Mouse (Mus musculus): Measurements from ENCODE around the gene Gpatch8. TPM values are rescaled to one million over a fixed set of nuclear protein-coding genes. Genes with fewer than 3 reads are reported as not detected.

Gpatch8 gene
- polyA plus RNA-seq, 1 experiment, result 1.1 TPM

DNA sequence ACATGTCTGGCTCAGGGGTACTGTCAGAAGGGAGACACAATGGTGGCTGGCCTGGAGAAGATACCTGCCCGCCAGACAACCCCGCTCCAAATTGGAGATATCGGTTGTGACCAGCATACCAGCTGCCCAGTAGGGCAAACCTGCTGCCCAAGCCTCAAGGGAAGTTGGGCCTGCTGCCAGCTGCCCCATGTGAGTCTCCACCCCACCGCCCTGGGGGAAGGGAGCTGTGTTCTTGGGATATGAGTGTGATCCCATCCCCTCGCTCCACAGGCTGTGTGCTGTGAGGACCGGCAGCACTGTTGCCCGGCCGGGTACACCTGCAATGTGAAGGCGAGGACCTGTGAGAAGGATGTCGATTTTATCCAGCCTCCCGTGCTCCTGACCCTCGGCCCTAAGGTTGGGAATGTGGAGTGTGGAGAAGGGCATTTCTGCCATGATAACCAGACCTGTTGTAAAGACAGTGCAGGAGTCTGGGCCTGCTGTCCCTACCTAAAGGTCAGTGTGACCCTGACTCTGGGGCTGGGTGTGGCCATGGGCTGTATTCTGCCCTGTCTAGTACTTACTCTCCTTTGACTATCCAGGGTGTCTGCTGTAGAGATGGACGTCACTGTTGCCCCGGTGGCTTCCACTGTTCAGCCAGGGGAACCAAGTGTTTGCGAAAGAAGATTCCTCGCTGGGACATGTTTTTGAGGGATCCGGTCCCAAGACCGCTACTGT lies 120.3 kb downstream of the Gpatch8 start:
- Histone ChIP-seq H3K4me3 (replicated peaks) (no peak overlapping the region), H3K27me3 (ENCODE audit: control insufficient read depth) (peaks cover 67% of the 10 kb centered on the region), H3K4me1 (ENCODE audit: control insufficient read depth) (peaks cover 34% of the 10 kb centered on the region), H3K9me3 (ENCODE audit: control insufficient read depth, low read length) (peaks cover 17% of the 10 kb centered on the region), H3K36me3 (ENCODE audit: control insufficient read depth) (peaks cover 20% of the 10 kb centered on the region)
- TF ChIP-seq TAL1 (IDR thresholded peaks at IDR 0.05; ENCODE audit: low read length), result no peak
- TF ChIP-seq GATA1 (IDR thresholded peaks at IDR 0.05; ENCODE audit: low read length), result no peak

DNA sequence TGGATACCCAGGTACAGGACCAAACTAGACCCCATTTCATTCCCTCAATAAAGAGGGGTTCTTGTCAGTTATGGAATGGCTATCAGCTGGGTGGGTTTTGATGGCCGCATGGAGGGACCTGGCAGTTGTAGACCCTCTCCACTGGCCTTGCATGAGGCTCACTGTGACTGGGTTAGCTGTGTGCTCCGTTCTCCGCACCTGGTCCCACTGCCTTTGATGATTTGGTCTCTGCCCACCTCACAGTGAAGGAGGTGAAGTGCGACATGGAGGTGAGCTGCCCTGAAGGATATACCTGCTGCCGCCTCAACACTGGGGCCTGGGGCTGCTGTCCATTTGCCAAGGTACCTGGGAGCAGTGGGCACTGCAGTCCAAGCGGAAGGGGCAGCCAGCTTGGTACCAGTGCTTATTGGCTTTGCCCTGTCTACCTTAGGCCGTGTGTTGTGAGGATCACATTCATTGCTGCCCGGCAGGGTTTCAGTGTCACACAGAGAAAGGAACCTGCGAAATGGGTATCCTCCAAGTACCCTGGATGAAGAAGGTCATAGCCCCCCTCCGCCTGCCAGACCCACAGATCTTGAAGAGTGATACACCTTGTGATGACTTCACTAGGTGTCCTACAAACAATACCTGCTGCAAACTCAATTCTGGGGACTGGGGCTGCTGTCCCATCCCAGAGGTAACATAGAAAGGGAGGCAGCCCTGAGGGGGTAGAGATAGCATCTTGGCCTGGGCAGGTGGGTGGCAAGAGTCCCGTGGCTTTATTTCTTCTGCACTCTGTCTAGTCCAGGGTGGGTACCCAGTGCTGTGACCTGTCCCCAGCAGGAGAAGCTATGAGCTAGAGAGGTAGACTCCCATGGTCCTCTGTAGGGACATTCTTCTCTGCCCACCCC lies 121.1 kb downstream of the Gpatch8 start:
- H3K4me1 ChIP-seq (ENCODE audit: control insufficient read depth), result peaks cover 42% of the 10 kb centered on the region
- TF ChIP-seq TAL1 (IDR thresholded peaks at IDR 0.05; ENCODE audit: low read length) (no peak), GATA1 (IDR thresholded peaks at IDR 0.05; ENCODE audit: low read length) (no peak)
- H3K4me3 ChIP-seq (replicated peaks), result no peak overlapping the region
- H3K36me3 ChIP-seq (ENCODE audit: control insufficient read depth), result peaks cover 20% of the 10 kb centered on the region
- H3K27me3 ChIP-seq (ENCODE audit: control insufficient read depth), result peaks cover 62% of the 10 kb centered on the region
- peaks cover 17% of the 10 kb centered on the region for H3K9me3 ChIP-seq (ENCODE audit: control insufficient read depth, low read length)

DNA sequence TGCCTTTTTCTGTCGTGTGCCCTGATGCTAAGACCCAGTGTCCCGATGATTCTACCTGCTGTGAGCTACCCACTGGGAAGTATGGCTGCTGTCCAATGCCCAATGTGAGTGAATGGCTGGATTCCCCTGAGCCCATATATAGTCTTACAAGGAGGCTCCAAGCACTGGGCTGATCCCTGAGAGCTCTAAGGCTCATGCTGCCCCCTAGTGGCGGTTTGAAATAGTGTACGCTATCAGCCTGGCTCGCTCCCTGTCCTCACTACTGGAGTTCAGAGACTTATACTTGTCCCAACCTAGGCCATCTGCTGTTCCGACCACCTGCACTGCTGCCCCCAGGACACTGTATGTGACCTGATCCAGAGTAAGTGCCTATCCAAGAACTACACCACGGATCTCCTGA lies 121.8 kb downstream of the Gpatch8 start:
- TF ChIP-seq GATA1 (IDR thresholded peaks at IDR 0.05; ENCODE audit: low read length), result no peak
- no peak for TF ChIP-seq TAL1 (IDR thresholded peaks at IDR 0.05; ENCODE audit: low read length)
- peaks cover 60% of the 10 kb centered on the region for H3K27me3 ChIP-seq (ENCODE audit: control insufficient read depth)
- H3K36me3 ChIP-seq (ENCODE audit: control insufficient read depth), result peaks cover 20% of the 10 kb centered on the region
- peaks cover 49% of the 10 kb centered on the region for H3K4me1 ChIP-seq (ENCODE audit: control insufficient read depth)
- peaks cover 17% of the 10 kb centered on the region for H3K9me3 ChIP-seq (ENCODE audit: control insufficient read depth, low read length)
- no peak overlapping the region for H3K4me3 ChIP-seq (replicated peaks)

GRCm38 (mm10) chr11:102433866-102434265 lies 122.3 kb downstream of the Gpatch8 start:
- peaks cover 54% of the 10 kb centered on the region for H3K4me1 ChIP-seq (ENCODE audit: control insufficient read depth)
- peaks cover 60% of the 10 kb centered on the region for H3K27me3 ChIP-seq (ENCODE audit: control insufficient read depth)
- no peak overlapping the region for H3K4me3 ChIP-seq (replicated peaks)

DNA sequence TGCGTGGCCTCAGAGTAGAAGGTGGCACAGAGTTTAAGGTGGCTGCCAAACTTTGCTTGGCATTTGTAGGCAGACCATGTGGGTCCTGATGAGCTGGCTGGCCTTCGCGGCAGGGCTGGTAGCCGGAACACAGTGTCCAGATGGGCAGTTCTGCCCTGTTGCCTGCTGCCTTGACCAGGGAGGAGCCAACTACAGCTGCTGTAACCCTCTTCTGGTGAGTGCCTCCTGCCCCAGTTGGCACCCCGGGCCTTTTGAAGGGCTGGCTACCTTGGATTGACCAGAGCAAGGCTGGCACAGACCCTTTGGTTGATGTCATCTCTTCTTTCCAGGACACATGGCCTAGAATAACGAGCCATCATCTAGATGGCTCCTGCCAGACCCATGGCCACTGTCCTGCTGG lies 123.3 kb downstream of the Gpatch8 start:
- peak overlapping the region; percentile 25 for H3K4me3 ChIP-seq (replicated peaks)
- peaks cover 20% of the 10 kb centered on the region for H3K36me3 ChIP-seq (ENCODE audit: control insufficient read depth)
- peaks cover 59% of the 10 kb centered on the region for H3K27me3 ChIP-seq (ENCODE audit: control insufficient read depth)
- TF ChIP-seq TAL1 (IDR thresholded peaks at IDR 0.05; ENCODE audit: low read length) (no peak), GATA1 (IDR thresholded peaks at IDR 0.05; ENCODE audit: low read length) (no peak)
- H3K4me1 ChIP-seq (ENCODE audit: control insufficient read depth), result peaks cover 48% of the 10 kb centered on the region
- H3K9me3 ChIP-seq (ENCODE audit: control insufficient read depth, low read length), result peaks cover 6% of the 10 kb centered on the region

More at GRCm38 (mm10) chr11:102433866-102434265, 122.3 kb downstream of the Gpatch8 start:
- Histone ChIP-seq H3K36me3 (ENCODE audit: control insufficient read depth) (peaks cover 20% of the 10 kb centered on the region), H3K9me3 (ENCODE audit: control insufficient read depth, low read length) (peaks cover 16% of the 10 kb centered on the region)
- TF ChIP-seq GATA1 (IDR thresholded peaks at IDR 0.05; ENCODE audit: low read length) (no peak), TAL1 (IDR thresholded peaks at IDR 0.05; ENCODE audit: low read length) (no peak)

GRCm38 (mm10) chr11:102432115-102432843 lies 123.9 kb downstream of the Gpatch8 start:
- no peak for TF ChIP-seq TAL1 (IDR thresholded peaks at IDR 0.05; ENCODE audit: low read length)
- TF ChIP-seq GATA1 (IDR thresholded peaks at IDR 0.05; ENCODE audit: low read length), result no peak
- H3K9me3 ChIP-seq (ENCODE audit: control insufficient read depth, low read length), result peaks cover under 1% of the 10 kb centered on the region; the same call in 1 of the 2 replicates
- H3K27me3 ChIP-seq (ENCODE audit: control insufficient read depth), result peaks cover 54% of the 10 kb centered on the region

DNA sequence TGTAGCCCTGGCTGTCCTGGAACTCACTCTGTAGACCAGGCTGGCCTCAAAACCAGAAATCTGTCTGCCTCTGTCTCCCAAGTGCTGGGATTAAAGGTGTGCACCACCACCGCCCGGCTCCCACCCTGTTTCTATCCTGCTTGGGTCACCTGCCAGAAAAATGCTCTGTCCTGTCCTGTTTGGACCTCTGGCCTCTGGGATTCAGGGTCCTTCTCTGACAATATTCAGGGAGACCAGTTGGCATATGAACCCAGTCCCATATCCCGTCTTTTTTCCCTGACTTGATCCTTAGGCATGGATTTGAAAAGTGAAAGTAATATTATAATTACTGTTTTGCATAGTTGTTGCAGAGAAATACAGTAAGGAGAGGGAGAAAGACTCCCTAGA lies 124.5 kb downstream of the Gpatch8 start:
- Histone ChIP-seq H3K9me3 (ENCODE audit: control insufficient read depth, low read length) (no peaks in the 10 kb centered on the region), H3K27me3 (ENCODE audit: control insufficient read depth) (peaks cover 54% of the 10 kb centered on the region), H3K36me3 (ENCODE audit: control insufficient read depth) (peaks cover 20% of the 10 kb centered on the region), H3K4me3 (replicated peaks) (no peak overlapping the region), H3K4me1 (ENCODE audit: control insufficient read depth) (peaks cover 41% of the 10 kb centered on the region)
- TF ChIP-seq GATA1 (IDR thresholded peaks at IDR 0.05; ENCODE audit: low read length) (no peak), TAL1 (IDR thresholded peaks at IDR 0.05; ENCODE audit: low read length) (no peak)

More at GRCm38 (mm10) chr11:102432115-102432843, 123.9 kb downstream of the Gpatch8 start:
- Histone ChIP-seq H3K4me3 (replicated peaks) (peak overlapping the region; percentile 25), H3K4me1 (ENCODE audit: control insufficient read depth) (peaks cover 41% of the 10 kb centered on the region), H3K36me3 (ENCODE audit: control insufficient read depth) (peaks cover 20% of the 10 kb centered on the region)

GRCm38 (mm10) chr11:102431018-102431645 lies 125.1 kb downstream of the Gpatch8 start:
- H3K4me1 ChIP-seq (ENCODE audit: control insufficient read depth), result peaks cover 41% of the 10 kb centered on the region
- H3K36me3 ChIP-seq (ENCODE audit: control insufficient read depth), result peaks cover 17% of the 10 kb centered on the region

More at GRCm38 (mm10) chr11:102431018-102431645, 125.1 kb downstream of the Gpatch8 start:
- no peak for TF ChIP-seq GATA1 (IDR thresholded peaks at IDR 0.05; ENCODE audit: low read length)
- no peak for TF ChIP-seq TAL1 (IDR thresholded peaks at IDR 0.05; ENCODE audit: low read length)
- no peaks in the 10 kb centered on the region for H3K9me3 ChIP-seq (ENCODE audit: control insufficient read depth, low read length)
- H3K27me3 ChIP-seq (ENCODE audit: control insufficient read depth), result peaks cover 48% of the 10 kb centered on the region
- H3K4me3 ChIP-seq (replicated peaks), result peak overlapping the region; percentile 72
